Mouse (Mus musculus) brain, embryonic 18.5 days (tissue): Measurements from ENCODE around the gene P2ry13.

Source experiments
- DNase-seq: peaks from one replicate; pipeline ENCODE4 v3.0.0-alpha.2; 2012; ENCODE audit warnings: low read depth, low spot score

The P2ry13 gene

GRCm38 (mm10) chr3:59197329-59197948 is 13.2 kb downstream of the P2ry13 start:
- DNase-seq: no peak

GRCm38 (mm10) chr3:59194938-59195337 is 15.7 kb downstream of the P2ry13 start, which contains the start of gene Gpr87:
Gene Gpr87 (minus strand): TSS chr3:59195104.
- no peak for DNase-seq

- no peak for DNase-seq
These were observed 16.6 kb downstream of the P2ry13 start for GRCm38 (mm10) chr3:59194099-59194498.

GRCm38 (mm10) chr3:59191674-59192073 is 19.0 kb downstream of the P2ry13 start:
- DNase-seq: no peak

- no peak for DNase-seq
These were observed 23.3 kb downstream of the P2ry13 start for GRCm38 (mm10) chr3:59187336-59187735.

- no peak for DNase-seq
These were observed 25.0 kb downstream of the P2ry13 start for GRCm38 (mm10) chr3:59185662-59186061.

GRCm38 (mm10) chr3:59182129-59182528 is 28.6 kb downstream of the P2ry13 start:
- DNase-seq: no peak

GRCm38 (mm10) chr3:59181134-59181533 is 29.5 kb downstream of the P2ry13 start:
- DNase-seq: no peak

- no peak for DNase-seq
These were observed 33.8 kb downstream of the P2ry13 start for GRCm38 (mm10) chr3:59176871-59177270.

GRCm38 (mm10) chr3:59175234-59175633 is 35.4 kb downstream of the P2ry13 start:
- DNase-seq: peak; percentile 8

- DNase-seq: no peak
These were observed 36.1 kb downstream of the P2ry13 start for GRCm38 (mm10) chr3:59174426-59175154.

- no peak for DNase-seq
These were observed 40.6 kb downstream of the P2ry13 start for GRCm38 (mm10) chr3:59169921-59170627.

GRCm38 (mm10) chr3:59169215-59169614 is 41.5 kb downstream of the P2ry13 start:
- no peak for DNase-seq

GRCm38 (mm10) chr3:59168476-59168875 is 42.2 kb downstream of the P2ry13 start:
- no peak for DNase-seq

- no peak for DNase-seq
These were observed 43.1 kb downstream of the P2ry13 start for GRCm38 (mm10) chr3:59167417-59168054.

GRCm38 (mm10) chr3:59160465-59160864 is 50.2 kb downstream of the P2ry13 start:
- no peak for DNase-seq
